Mouse (Mus musculus): Measurements from ENCODE around the gene Cd47.

Cd47 gene

DNA sequence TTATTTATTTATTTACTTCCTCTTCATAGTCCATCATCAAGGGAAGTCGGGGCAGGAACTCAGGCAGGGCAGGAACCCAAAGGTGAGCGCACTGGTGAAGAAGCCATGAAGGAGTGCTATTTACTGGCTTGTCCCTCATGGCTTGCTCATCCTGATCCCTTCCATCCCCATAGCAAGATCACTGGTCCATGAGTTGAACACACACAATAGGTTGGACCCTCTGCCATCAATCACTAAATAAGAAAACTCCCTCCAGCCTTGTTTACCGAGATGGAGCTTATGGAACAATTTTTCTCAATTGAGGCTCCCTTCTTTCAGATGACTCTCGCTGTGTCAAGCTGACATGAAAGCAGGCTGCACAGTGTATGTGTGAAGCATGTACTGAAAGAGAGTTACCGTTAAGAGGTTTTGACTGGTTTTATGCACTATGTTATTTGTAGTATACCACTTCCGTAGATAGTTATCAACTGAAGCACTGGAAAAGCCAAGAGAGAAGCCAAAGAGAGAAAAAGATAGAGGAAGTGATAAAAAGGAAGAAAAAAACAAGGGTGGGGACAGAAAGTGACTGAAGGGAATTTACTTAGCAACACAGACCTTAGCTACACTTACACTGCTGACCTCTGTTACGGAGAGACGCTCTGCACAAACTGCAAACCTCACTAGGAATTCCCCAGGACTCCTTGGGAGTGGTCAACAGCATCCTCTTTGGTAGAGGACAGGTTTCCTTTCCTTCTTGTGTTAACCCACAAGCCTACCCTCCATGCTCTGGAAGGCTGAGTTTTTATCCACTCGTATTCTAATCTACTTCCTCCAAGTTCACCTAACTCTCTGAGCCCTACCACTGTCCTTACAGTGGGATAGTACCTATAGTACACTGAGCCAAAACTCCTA is 9.5 kb upstream of the Cd47 start:
- DNase-seq, result no peak

DNA sequence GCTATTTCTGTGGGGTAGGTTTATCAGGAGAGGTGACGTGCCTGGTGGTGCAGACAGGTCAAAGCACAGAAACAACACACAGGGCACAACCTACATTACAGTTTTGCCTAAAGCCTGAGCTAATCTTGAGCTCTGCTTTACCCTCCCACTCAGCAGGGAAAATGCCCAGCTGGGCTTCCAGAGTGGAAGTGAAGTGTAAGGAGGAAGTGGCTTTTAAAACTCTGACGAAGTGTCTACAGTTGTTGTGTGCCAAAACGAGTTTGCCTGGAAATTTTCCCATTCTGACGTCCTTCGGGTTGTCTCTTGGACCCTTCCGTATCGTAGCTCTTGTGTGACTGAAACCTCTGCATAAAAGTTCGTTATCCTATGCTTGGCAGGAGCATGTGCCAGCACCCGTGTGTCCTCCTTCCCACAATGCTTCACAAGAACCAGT is 7.9 kb upstream of the Cd47 start:
- DNase-seq, result no peak

DNA sequence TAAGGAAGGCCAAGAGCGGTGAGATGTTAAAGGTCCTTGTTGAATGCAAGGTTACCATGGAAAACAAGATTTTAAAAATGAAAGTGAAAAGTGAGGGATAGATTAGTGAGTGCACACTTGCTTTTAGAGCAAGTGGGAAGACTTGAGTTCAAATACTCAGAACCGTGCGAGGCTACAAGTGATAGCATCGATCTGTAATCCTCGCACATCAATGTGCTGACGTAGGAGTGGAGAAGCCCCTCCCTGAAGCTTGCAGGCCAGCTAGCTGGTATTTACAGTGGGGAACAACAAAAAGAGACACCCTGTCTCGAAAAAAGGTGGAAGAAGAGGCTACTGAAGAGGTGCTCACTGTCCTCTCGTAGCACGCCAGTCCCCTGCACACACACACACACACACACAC is 6.7 kb upstream of the Cd47 start:
- DNase-seq, result no peak

GRCm38 (mm10) chr16:49796271-49796670 is 4.1 kb upstream of the Cd47 start:
- DNase-seq, result no peak

DNA sequence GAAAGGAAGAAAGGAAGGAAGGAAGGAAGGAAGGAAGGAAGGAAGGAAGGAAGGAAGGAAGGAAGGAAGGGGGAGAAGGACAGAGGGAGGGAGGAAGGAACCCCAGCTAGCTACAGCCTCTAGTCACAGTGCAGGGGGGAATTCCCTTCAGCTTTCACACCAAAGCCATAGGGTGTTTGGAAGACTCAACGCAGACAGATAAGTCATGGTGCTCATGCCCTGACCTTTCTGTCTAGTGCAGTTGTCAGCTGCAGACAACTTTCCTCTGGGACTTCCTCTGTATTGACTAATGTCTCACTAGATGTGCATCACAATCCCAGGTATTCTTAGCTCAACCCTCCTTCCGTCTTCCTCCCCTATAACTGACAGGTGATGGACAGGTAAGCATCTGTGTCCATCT is 3.4 kb upstream of the Cd47 start:
- no peak for DNase-seq

DNA sequence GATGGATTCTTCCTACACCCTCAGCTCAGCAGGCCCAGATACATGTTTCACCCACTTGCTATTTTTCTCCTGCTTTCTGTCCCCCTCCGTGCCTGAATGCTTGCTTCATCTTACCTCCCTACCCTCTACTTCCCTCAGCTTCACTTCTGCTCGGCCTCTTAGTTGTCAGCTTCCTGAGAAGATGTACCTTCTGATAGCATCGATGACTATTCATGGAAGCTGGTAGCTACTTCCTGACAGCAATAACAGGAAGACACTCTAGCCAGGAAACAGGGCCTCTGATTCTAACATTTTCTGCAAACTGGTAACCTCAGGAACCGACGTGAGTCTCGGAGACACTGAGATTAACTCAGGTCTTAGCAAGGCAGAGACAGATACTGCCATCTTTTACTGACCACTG is 1.5 kb upstream of the Cd47 start:
- DNase-seq, result no peak

DNA sequence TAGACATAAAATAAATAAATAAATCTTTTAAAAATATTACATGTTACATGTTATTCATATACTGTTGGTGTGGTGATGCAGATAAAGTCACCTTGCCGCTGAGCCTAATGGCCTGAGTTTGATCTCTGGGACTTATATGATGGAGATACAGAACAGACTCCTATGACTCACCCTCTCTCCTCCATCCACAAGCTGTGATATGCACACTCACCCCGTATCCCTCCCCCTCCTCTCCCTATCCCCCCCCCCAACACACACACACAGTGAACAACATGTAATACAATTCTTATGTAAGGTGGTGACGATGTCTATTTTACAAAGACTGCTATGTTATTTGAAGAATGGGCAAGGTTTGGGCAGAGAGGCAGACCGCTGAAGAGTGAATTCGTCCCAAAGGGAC is 663 bp downstream of the Cd47 start:
- no peak for DNase-seq

GRCm38 (mm10) chr16:49801399-49801798 is 1.1 kb downstream of the Cd47 start:
- no peak for DNase-seq

GRCm38 (mm10) chr16:49802993-49803392 is 2.7 kb downstream of the Cd47 start:
- DNase-seq, result no peak

DNA sequence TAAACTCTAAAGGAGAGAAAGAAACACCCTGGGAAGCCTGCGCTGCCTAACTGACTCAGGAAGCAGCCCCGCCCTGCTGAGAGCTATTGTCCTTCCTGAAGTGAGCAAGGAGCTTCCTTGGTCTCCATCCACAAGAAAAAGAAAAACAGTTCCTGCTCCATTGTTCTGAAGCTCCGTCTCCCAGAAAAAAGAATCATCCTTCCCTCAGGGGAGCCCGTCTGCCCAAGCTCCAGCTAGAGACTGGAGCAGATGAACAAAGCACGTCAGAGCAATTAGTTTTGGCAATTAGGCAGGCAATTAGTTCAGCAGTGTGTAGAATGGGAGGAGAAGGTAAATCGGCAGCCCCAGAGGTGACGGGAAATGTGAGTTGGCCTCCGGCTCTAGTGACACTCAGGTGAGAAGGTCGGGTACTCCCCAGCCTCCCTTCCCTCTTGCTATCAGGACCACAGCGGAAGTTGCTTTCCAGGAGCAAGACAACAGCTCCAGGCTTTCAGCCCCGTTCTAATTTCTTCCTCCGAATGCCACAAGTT is 3.7 kb downstream of the Cd47 start:
- no peak for DNase-seq

DNA sequence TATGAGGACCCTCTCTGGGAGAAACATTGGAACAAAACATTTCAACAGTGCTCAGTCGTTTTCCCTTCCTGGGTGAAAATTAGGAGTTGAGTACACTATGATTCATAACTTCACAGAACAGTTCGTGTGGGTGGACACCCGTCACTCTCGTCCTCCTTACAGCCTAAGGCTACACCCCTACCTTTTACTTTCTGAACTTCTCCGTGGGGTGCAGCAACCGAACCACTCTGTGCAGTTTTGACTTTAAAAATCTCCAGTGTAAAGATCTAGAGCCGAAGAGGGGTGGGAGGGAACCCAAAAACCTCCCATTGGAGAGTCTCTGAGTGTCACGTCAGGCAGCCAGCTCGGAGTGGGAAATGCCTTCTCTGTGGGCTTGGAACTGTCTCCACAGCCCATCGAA is 6.6 kb downstream of the Cd47 start:
- DNase-seq, result no peak

- no peak for DNase-seq
Measured at GRCm38 (mm10) chr16:49807419-49807841, 7.1 kb downstream of the Cd47 start.

DNA sequence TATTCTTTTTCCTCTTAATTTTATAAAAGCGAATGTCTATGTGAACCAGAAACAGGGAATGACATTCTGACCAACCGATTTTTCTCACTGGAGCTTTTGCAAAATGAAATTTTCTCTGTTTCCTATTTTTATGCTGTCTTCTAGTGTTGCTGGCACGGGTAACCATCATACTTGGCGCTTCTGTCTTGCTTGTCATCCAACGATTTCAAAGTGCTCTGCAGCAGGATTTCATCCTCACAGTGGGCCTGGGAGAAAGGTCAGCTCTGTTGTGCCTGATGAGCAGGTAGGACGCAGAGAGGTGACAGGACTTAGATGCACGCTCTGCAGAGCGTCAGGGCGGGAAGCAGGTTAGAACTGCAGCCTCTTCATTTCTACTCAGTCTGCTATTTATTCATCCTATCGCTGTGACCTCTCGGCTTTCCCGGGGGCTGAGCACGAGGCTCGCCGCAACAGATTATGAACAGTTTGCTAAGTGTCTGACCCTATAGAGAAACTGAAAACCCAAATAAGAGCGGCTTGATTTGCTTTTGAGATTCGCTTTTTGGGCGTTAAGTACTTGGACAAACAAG is 7.6 kb downstream of the Cd47 start:
- peak in 1 of 2 experiments; percentile 28 for DNase-seq

- DNase-seq, result no peak
Measured at GRCm38 (mm10) chr16:49811897-49812296, 11.6 kb downstream of the Cd47 start.

- DNase-seq, result peak in 1 of 2 experiments; percentile 16
Measured at GRCm38 (mm10) chr16:49812821-49813616, 12.7 kb downstream of the Cd47 start.

GRCm38 (mm10) chr16:49814419-49814818 is 14.1 kb downstream of the Cd47 start:
- DNase-seq, result no peak

GRCm38 (mm10) chr16:49816889-49817288 is 16.6 kb downstream of the Cd47 start:
- DNase-seq, result no peak

DNA sequence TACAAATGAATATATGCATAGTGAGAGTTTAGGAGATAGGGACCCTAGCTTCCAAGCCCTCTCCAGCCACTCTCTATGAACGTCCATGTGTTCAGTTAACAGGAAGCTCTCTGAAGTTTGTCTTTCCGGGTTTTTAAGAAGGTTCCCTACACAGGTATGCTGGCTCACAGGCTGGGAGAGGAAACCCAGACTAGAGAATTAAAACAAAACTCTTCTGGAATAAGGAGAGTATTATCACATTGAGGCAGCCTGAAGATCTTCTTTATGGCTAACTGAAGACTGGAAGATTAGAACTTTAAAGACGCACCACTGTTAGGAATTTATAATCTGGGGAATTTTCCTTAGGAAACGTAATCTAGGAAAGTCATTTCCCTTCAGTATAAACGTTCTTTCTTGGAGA is 17.8 kb downstream of the Cd47 start:
- DNase-seq, result no peak

DNA sequence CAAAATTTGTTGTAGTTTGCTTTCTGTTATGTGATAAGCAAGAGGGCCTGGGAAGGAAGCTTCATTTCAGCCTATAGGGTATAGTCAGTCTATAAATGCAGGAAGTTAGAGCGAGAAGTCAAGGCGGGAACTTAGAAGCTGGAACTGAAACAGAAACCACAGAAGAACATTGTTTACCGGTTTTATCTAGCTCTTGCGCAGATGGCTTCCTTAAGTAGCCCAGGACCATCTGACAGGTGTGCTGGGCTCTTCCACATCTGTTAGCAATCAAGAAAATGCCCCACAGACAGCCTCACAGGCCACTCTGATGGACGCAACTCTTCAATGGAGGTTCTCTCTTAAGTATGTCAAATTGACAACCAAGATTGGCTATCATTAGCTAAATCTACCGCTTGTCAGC is 18.3 kb downstream of the Cd47 start:
- DNase-seq, result no peak

- no peak for DNase-seq
Measured at GRCm38 (mm10) chr16:49819494-49819893, 19.2 kb downstream of the Cd47 start.

DNA sequence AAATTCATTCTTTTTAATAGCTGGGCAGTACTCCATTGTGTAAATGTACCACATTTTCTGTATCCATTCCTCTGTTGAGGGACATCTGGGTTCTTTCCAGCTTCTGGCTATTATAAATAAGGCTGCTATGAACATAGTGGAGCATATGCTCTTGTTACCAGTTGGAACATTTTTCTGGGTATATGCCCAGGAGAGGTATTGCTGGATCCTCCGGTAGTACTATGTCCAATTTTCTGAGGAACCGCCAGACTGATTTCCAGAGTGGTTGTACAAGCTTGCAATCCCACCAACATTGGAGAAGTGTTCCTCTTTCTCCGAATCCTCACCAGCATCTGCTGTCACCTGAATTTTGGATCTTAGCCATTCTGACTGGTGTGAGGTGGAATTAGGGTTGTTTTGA is 30.6 kb downstream of the Cd47 start:
- peak in 1 of 2 experiments; percentile 18 for DNase-seq

DNA sequence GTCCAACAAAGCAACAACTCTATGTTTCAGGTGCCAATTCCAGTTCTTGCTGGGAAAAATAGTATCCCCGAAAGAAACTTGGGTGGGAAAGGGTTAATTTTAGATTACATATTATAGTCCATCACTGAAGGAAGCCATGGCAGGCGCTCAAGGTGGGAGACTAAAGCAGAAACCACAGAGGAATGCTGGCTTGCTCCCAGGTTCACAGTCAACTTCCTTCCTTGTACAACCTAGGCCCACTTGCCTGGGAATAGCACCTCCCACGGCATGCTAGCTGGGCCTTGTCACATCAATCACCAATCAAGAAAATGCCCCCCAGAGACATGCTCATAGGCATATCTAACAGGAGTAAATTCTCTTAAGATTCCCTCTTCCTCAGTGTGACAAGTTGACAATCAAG is 32.0 kb downstream of the Cd47 start:
- DNase-seq, result no peak

DNA sequence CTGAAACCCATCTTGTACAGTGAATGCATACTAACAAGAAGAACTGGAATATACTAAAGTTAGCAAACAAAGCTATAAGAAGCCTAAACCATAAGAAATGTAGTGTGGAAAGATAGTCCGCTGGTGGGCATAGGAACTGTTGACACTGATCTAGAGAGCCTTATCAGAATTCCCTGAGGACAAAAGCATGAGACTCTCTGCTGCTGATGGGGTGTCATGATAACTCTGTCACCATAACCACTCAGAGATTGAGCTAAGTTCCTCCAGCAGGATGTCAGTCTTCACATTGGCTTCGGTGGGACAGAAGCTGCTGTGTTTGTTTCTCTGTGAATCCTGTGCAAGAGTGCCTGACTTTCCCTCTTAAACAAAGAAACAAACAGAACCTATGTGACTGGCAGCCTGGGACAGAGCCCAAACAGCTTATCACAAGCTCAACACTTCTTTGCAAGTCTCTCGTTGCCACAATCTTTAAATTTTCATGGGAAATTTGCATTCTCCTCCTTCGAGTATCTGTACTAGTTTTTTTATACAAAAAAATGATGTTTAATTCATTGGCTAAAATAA is 33.9 kb downstream of the Cd47 start:
- DNase-seq, result no peak

Data from cerebellum, postnatal 36 days (tissue).